Mouse (Mus musculus): ENCODE results near the gene Tcam1. TPM values are rescaled to one million over a fixed set of nuclear protein-coding genes. Genes with fewer than 3 reads are reported as not detected.
A peak's percentile ranks its signal among the peaks of the same experiment; 100 is the strongest.

Gene Tcam1
- polyA plus RNA-seq, 2 experiments, result 0.09 to 0.20 TPM

- Histone ChIP-seq H3K36me3 (replicated peaks; ENCODE audit: control insufficient read depth, insufficient read depth, low read depth) (peaks cover 45% of the 10 kb centered on the region), H3K9me3 (ENCODE audit: control insufficient read depth, low read length) (no peaks in the 10 kb centered on the region), H3K4me1 (replicated peaks; ENCODE audit: control insufficient read depth in 2 of 2, insufficient read depth in 2 of 2, low read length in 1 of 2) (peaks cover 11 to 17% of the 10 kb centered on the region in 2 experiments), H3K4me3 (ENCODE audit: insufficient read depth in 1 of 2, low read depth in 2 of 2, low read length in 2 of 2) (peak overlapping the region; percentile 95 to 99), H3K27ac (no peak overlapping the region; the same call in none of the 2 replicates), H3K4me2 (ENCODE audit: low read depth) (peak overlapping the region; percentile 79), H3K27me3 (ENCODE audit: control insufficient read depth, insufficient read depth, low read length) (no peaks in the 10 kb centered on the region), H3K9ac (replicated peaks) (peak overlapping the region; percentile 93)
- TF ChIP-seq CTCF (IDR thresholded peaks at IDR 0.05; ENCODE audit: low read depth) (0 out of 2 replicates have a peak, but pooled peaks have one; percentile 3), EP300 (IDR thresholded peaks at IDR 0.05; ENCODE audit: low read depth) (no peak)
- WGBS (ENCODE audit: insufficient replicate concordance), result under 1% methylated on average over 22 of the region's 22 CpGs
- no peak for DNase-seq (ENCODE audit: low read depth in 3 of 3, low spot score in 3 of 3)
- ATAC-seq (ENCODE audit: insufficient read depth), result no peak
Observed at GRCm38 (mm10) chr11:106255174-106255573, 21.3 kb upstream of the Tcam1 start.

DNA sequence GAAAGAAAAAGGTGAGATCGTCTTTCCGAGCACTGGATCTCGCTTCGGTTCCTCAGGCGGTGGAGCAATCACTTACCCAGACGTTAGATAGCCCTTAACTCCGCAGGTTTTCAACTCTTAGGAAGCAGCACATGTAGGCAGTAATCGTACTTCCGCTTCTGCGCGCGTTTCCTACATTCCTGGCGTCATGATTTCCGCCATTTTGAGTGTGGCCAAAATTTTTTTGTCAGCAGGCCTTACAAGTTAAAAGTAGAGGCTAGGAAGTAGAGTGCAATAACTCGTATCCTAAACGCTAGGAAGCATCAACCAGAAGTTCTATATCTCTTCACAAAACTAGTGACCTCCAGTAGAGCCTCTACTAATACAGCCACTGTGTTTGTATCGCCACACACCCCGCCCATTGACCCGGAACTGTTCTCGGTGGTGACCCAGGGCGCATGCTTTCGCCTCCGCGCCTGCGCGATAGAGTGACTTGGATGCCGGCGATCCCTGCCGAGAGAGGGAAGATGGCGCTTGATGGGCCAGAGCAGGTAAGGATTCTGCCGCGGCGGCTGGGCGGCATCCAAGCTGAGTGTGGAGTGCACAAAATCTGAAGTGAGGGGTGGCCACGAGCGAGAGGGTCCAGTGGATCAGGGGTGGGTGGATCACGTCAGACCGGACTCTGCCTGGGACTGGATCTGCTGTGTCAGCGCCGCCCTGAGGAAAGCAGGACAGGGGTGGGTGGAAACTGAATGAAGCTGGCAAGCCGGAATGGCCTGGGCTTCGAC is 20.6 kb upstream of the Tcam1 start, which contains the start of the genes Ftsj3 and Psmc5:
Gene Ftsj3 (minus strand): TSS at position 395 of the 767 bp plus-strand sequence.
Gene Psmc5 (plus strand): TSS at position 470 of the 767 bp plus-strand sequence.
- TF ChIP-seq CTCF (IDR thresholded peaks at IDR 0.05; ENCODE audit: low read depth) (peak; percentile 65), EP300 (IDR thresholded peaks at IDR 0.05; ENCODE audit: low read depth) (no peak)
- no peaks in the 10 kb centered on the region for H3K9me3 ChIP-seq (ENCODE audit: control insufficient read depth, low read length)
- H3K36me3 ChIP-seq (replicated peaks; ENCODE audit: control insufficient read depth, insufficient read depth, low read depth), result peaks cover 38% of the 10 kb centered on the region
- peak; percentile 91 to 93 (median 92) for DNase-seq (ENCODE audit: low read depth in 3 of 3, low spot score in 3 of 3)
- peak within 1 kb of the TSS; percentile 93 for H3K9ac ChIP-seq (replicated peaks)
- WGBS (ENCODE audit: insufficient replicate concordance), result under 1% methylated on average over 42 of the region's 42 CpGs
- H3K4me2 ChIP-seq (ENCODE audit: low read depth), result peak within 1 kb of the TSS; percentile 79
- peaks cover 11 to 17% of the 10 kb centered on the region in 2 experiments for H3K4me1 ChIP-seq (replicated peaks; ENCODE audit: control insufficient read depth in 2 of 2, insufficient read depth in 2 of 2, low read length in 1 of 2)
- H3K27ac ChIP-seq, result peak within 1 kb of the TSS; percentile 58
- H3K27me3 ChIP-seq (ENCODE audit: control insufficient read depth, insufficient read depth, low read length), result no peaks in the 10 kb centered on the region
- peak; percentile 97 for ATAC-seq (ENCODE audit: insufficient read depth)
- H3K4me3 ChIP-seq (ENCODE audit: insufficient read depth in 1 of 2, low read depth in 2 of 2, low read length in 2 of 2), result peak within 1 kb of the TSS; percentile 95 to 99

- WGBS (ENCODE audit: insufficient replicate concordance), result 41% methylated on average over 5 of the region's 5 CpGs
- Histone ChIP-seq H3K36me3 (replicated peaks; ENCODE audit: control insufficient read depth, insufficient read depth, low read depth) (peaks cover 37% of the 10 kb centered on the region), H3K4me1 (replicated peaks; ENCODE audit: control insufficient read depth in 2 of 2, insufficient read depth in 2 of 2, low read length in 1 of 2) (peaks cover 11 to 17% of the 10 kb centered on the region in 2 experiments), H3K9ac (replicated peaks) (peak overlapping the region; percentile 93), H3K4me2 (ENCODE audit: low read depth) (peak overlapping the region; percentile 79), H3K9me3 (ENCODE audit: control insufficient read depth, low read length) (no peaks in the 10 kb centered on the region), H3K27ac (peak overlapping the region; percentile 58), H3K4me3 (ENCODE audit: insufficient read depth in 1 of 2, low read depth in 2 of 2, low read length in 2 of 2) (peak overlapping the region; percentile 95 to 99), H3K27me3 (ENCODE audit: control insufficient read depth, insufficient read depth, low read length) (no peaks in the 10 kb centered on the region)
- DNase-seq (ENCODE audit: low read depth in 3 of 3, low spot score in 3 of 3) (no peak), ATAC-seq (ENCODE audit: insufficient read depth) (no peak)
- TF ChIP-seq EP300 (IDR thresholded peaks at IDR 0.05; ENCODE audit: low read depth) (no peak), CTCF (IDR thresholded peaks at IDR 0.05; ENCODE audit: low read depth) (no peak)
Observed at GRCm38 (mm10) chr11:106256775-106257174, 19.7 kb upstream of the Tcam1 start.

GRCm38 (mm10) chr11:106260826-106261450 is 15.5 kb upstream of the Tcam1 start:
- Histone ChIP-seq H3K36me3 (replicated peaks; ENCODE audit: control insufficient read depth, insufficient read depth, low read depth) (peaks cover 61% of the 10 kb centered on the region), H3K4me3 (ENCODE audit: insufficient read depth in 1 of 2, low read depth in 2 of 2, low read length in 2 of 2) (no peak overlapping the region), H3K9ac (replicated peaks) (no peak overlapping the region), H3K27ac (no peak overlapping the region), H3K4me2 (ENCODE audit: low read depth) (no peak overlapping the region), H3K27me3 (ENCODE audit: control insufficient read depth, insufficient read depth, low read length) (no peaks in the 10 kb centered on the region), H3K4me1 (replicated peaks; ENCODE audit: control insufficient read depth in 2 of 2, insufficient read depth in 2 of 2, low read length in 1 of 2) (peaks cover 7 to 8% of the 10 kb centered on the region in 2 experiments), H3K9me3 (ENCODE audit: control insufficient read depth, low read length) (no peaks in the 10 kb centered on the region)
- no peak for DNase-seq (ENCODE audit: low read depth in 3 of 3, low spot score in 3 of 3)
- ATAC-seq (ENCODE audit: insufficient read depth), result no peak
- no peak for TF ChIP-seq CTCF (IDR thresholded peaks at IDR 0.05; ENCODE audit: low read depth)
- TF ChIP-seq EP300 (IDR thresholded peaks at IDR 0.05; ENCODE audit: low read depth), result no peak
- WGBS (ENCODE audit: insufficient replicate concordance), result 80% methylated on average over 14 of the region's 14 CpGs

DNA sequence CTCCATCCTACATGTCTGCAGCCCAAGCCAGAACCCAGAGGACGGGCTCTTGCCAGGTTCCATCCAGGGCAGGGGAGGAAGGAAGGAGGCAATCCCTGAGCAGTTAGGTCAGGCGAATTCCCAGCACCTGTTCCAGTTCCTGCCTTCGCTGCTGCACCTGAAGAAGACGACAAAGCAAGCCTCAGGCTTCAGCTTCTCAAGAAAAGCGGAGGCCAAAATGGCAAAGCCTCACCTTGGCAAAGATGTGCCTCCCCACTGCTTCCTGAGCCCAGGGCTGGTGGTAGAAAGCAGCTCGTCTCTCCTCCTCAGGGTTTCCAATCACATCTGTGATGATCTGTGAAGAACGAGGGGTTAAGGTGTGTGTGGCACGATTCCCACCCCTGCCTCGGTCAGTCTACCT is 12.5 kb upstream of the Tcam1 start:
- H3K27ac ChIP-seq, result no peak overlapping the region
- DNase-seq (ENCODE audit: low read depth in 3 of 3, low spot score in 3 of 3) (no peak), ATAC-seq (ENCODE audit: insufficient read depth) (no peak)
- TF ChIP-seq EP300 (IDR thresholded peaks at IDR 0.05; ENCODE audit: low read depth) (no peak), CTCF (IDR thresholded peaks at IDR 0.05; ENCODE audit: low read depth) (no peak)
- H3K9ac ChIP-seq (replicated peaks), result no peak overlapping the region
- no peak overlapping the region for H3K4me2 ChIP-seq (ENCODE audit: low read depth)
- H3K4me1 ChIP-seq (replicated peaks; ENCODE audit: control insufficient read depth in 2 of 2, insufficient read depth in 2 of 2, low read length in 1 of 2), result peaks cover 0 to 4% of the 10 kb centered on the region in 2 experiments; a peak in 1 of 4 replicates
- WGBS (ENCODE audit: insufficient replicate concordance), result 79% methylated on average over 9 of the region's 9 CpGs
- H3K36me3 ChIP-seq (replicated peaks; ENCODE audit: control insufficient read depth, insufficient read depth, low read depth), result peaks cover 67% of the 10 kb centered on the region
- H3K9me3 ChIP-seq (ENCODE audit: control insufficient read depth, low read length), result no peaks in the 10 kb centered on the region
- H3K27me3 ChIP-seq (ENCODE audit: control insufficient read depth, insufficient read depth, low read length), result no peaks in the 10 kb centered on the region
- no peak overlapping the region for H3K4me3 ChIP-seq (ENCODE audit: insufficient read depth in 1 of 2, low read depth in 2 of 2, low read length in 2 of 2)
